Mouse (Mus musculus): ENCODE data around the gene 1700024P04Rik. TPM values are rescaled to one million over a fixed set of nuclear protein-coding genes. Genes with fewer than 3 reads are reported as not detected.

1700024P04Rik gene
- polyA plus RNA-seq, 1 experiment from 2014 or later, result not detected

Other genes starting within 250 kb of the 1700024P04Rik start
- gene Fcho2, start 169.1 kb downstream of the 1700024P04Rik start, polyA plus RNA-seq (2016; fragmentation: Nextera tagmentation; extraction: Ambion mirVana), result 26.1 and 34.1 TPM in 2 replicates
- 75.5 and 79.3 TPM in 2 replicates for gene Tnpo1, start 58.2 kb downstream of the 1700024P04Rik start, polyA plus RNA-seq (2016; fragmentation: Nextera tagmentation; extraction: Ambion mirVana)
- 0.36 and 0.50 TPM in 2 replicates for gene Zfp366, start 200.3 kb upstream of the 1700024P04Rik start, polyA plus RNA-seq (2016; fragmentation: Nextera tagmentation; extraction: Ambion mirVana)